Mouse (Mus musculus) myocyte (in vitro differentiated cells): ENCODE results near the gene Ddr2. TPM values are rescaled to one million over a fixed set of nuclear protein-coding genes. Genes with fewer than 3 reads are reported as not detected.

Experiments
- H3K27me3 ChIP-seq: one replicate; pipeline ENCODE4 v1.6.1; 2011; ENCODE audit not compliant: control insufficient read depth, insufficient read depth, insufficient read length
- H3K36me3 ChIP-seq: one replicate; pipeline ENCODE4 v1.6.1; 2011; ENCODE audit not compliant: control insufficient read depth, insufficient read depth
- H3K4me2 ChIP-seq: one replicate; pipeline ENCODE4 v1.6.1; 2011; ENCODE audit warnings: low read depth, control low read depth
- H3K4me3 ChIP-seq: one replicate; pipeline ENCODE4 v1.5.1; 2011; ENCODE audit warnings: mild to moderate bottlenecking, control low read depth, moderate library complexity
- H3K79me2 ChIP-seq: one replicate; pipeline ENCODE4 v1.6.1; 2011; ENCODE audit not compliant: control insufficient read depth, insufficient read depth
- H3ac ChIP-seq: one replicate; pipeline ENCODE4 v1.6.1; 2011; ENCODE audit not compliant: control insufficient read depth, insufficient read length
- CEBPB ChIP-seq: IDR thresholded peaks from 2 replicates; pipeline ENCODE4 v1.6.1; 2011; ENCODE audit warnings: mild to moderate bottlenecking, moderate library complexity; ENCODE audit not compliant: poor library complexity, insufficient read depth, severe bottlenecking
- E2F4 ChIP-seq: IDR thresholded peaks from one replicate; pipeline ENCODE4 v1.6.1; 2011; ENCODE audit warnings: mild to moderate bottlenecking, control low read depth, moderate library complexity; ENCODE audit not compliant: insufficient read depth
- MAX ChIP-seq: IDR thresholded peaks from one replicate; pipeline ENCODE4 v1.6.1; 2011; ENCODE audit warnings: low read depth, mild to moderate bottlenecking, control low read depth
- MYOD1 ChIP-seq, 3 experiments: IDR thresholded peaks; one replicate each; pipeline ENCODE4 v1.6.1; 2011; ENCODE audit warnings: control low read depth in 2 of 3, low read depth in 2 of 3, mild to moderate bottlenecking in 2 of 3, moderate library complexity in 1 of 3; ENCODE audit not compliant: insufficient read length in 2 of 3, control insufficient read depth in 1 of 3
- MYOG ChIP-seq, 3 experiments: IDR thresholded peaks; one replicate each; pipeline ENCODE4 v1.6.1; 2011; ENCODE audit warnings: control low read depth in 2 of 3, low read depth in 2 of 3, mild to moderate bottlenecking in 2 of 3; ENCODE audit not compliant: insufficient read length in 2 of 3, control insufficient read depth in 1 of 3, insufficient read depth in 1 of 3
- POLR2A ChIP-seq: IDR thresholded peaks from one replicate; pipeline ENCODE4 v1.6.1; 2011; ENCODE audit warnings: low read depth, mild to moderate bottlenecking, control low read depth, moderate library complexity; ENCODE audit not compliant: insufficient read length
- POLR2AphosphoS2 ChIP-seq: IDR thresholded peaks from one replicate; pipeline ENCODE4 v1.6.1; 2011; ENCODE audit warnings: low read depth, control low read depth; ENCODE audit not compliant: insufficient read length
- REST ChIP-seq: IDR thresholded peaks from one replicate; pipeline ENCODE4 v1.6.1; 2011; ENCODE audit warnings: mild to moderate bottlenecking, control low read depth, moderate library complexity; ENCODE audit not compliant: insufficient read depth, insufficient read length
- SRF ChIP-seq: IDR thresholded peaks from one replicate; pipeline ENCODE4 v1.6.1; 2011; ENCODE audit warnings: low read depth; ENCODE audit not compliant: control insufficient read depth, insufficient read length
- TCF12 ChIP-seq: IDR thresholded peaks from one replicate; pipeline ENCODE4 v1.6.1; 2011; ENCODE audit warnings: mild to moderate bottlenecking, control low read depth; ENCODE audit not compliant: poor library complexity, insufficient read depth, severe bottlenecking
- TCF3 ChIP-seq: IDR thresholded peaks from one replicate; pipeline ENCODE4 v1.6.1; 2011; ENCODE audit warnings: low read depth, control low read depth; ENCODE audit not compliant: insufficient read length
- USF1 ChIP-seq: IDR thresholded peaks from one replicate; pipeline ENCODE4 v1.6.1; 2011; ENCODE audit warnings: low read depth, mild to moderate bottlenecking, control low read depth, moderate library complexity
- polyA plus RNA-seq: library from polyadenylated mRNA; unstranded; fragments of >200 nt; fragmentation: generic; extraction: Trizol; gene quantifications from one replicate; pipeline ENCODE4 v1.2.1, GENCODE M21; 2012; ENCODE audit warnings: missing spikeins

Gene Ddr2
- polyA plus RNA-seq, 1 experiment, result 33.8 TPM

DNA sequence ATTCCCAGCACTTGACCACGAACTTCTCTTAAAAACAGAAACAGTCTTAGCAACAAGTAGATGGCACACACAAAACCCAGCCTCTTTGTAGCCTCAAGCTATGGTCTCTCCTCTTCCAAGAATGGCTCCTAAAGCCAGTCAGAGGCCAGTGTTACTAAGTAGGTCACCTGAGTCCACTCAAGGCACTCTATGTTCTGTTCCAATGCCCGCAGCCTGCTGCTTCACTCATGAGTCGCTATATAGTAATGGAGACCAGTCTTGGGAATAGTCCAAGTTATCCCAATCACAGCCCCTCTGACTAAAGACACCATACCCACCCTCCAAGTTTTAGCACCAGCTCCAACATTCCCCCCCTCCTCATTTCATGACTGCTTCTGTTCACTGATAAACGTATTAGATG lies 35.0 kb upstream of the Ddr2 start:
- H3K36me3 ChIP-seq, result peaks cover 28% of the 10 kb centered on the region
- no peaks in the 10 kb centered on the region for H3K79me2 ChIP-seq
- H3ac ChIP-seq, result no peak overlapping the region
- H3K4me3 ChIP-seq, result no peak overlapping the region
- H3K4me2 ChIP-seq, result no peak overlapping the region
- TF ChIP-seq TCF3 (no peak), CEBPB (no peak), REST (no peak), E2F4 (no peak), MYOG (IDR thresholded peaks at IDR 0.05; ENCODE audit: control insufficient read depth in 1 of 3, insufficient read depth in 1 of 3, insufficient read length in 2 of 3, low read depth in 2 of 3) (no peak), SRF (no peak), MYOD1 (IDR thresholded peaks at IDR 0.05; ENCODE audit: control insufficient read depth in 1 of 3, insufficient read length in 2 of 3, low read depth in 2 of 3) (no peak), TCF12 (no peak), USF1 (no peak), POLR2A (no peak), POLR2AphosphoS2 (no peak)
- no peaks in the 10 kb centered on the region for H3K27me3 ChIP-seq

DNA sequence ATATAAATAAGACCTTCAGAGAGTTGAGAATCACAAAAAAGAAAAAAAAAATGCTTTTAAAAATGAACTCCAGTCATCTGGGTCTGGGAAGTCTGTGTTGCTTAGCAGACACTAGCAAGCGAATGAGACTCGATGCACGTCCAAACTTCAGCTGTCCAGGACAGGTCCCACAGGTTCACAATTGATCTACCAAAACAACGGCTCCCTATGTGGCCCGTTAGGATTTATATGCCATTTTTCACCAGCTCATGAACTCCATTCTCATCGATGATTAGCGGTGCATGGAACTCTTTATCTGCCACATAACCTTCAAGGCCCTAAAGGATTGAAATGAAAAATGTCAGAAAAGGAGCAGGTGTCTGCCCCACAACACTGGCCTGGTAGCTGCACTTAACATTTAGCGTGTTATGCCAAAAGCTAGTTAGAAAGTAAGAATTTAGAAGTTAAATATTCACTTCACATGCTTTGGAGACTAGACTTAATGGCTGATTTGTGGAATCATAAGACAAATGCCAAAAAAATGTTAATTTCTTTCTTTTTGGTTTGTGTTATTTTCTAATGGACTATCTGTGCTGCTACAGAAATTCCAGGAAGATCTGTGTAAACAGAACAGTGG lies 31.8 kb upstream of the Ddr2 start:
- peaks cover 13% of the 10 kb centered on the region for H3K36me3 ChIP-seq
- H3ac ChIP-seq, result no peak overlapping the region
- H3K27me3 ChIP-seq, result no peaks in the 10 kb centered on the region
- H3K79me2 ChIP-seq, result no peaks in the 10 kb centered on the region
- no peak overlapping the region for H3K4me2 ChIP-seq
- TF ChIP-seq SRF (no peak), POLR2A (no peak), TCF12 (no peak), CEBPB (no peak), MYOG (IDR thresholded peaks at IDR 0.05; ENCODE audit: control insufficient read depth in 1 of 3, insufficient read depth in 1 of 3, insufficient read length in 2 of 3, low read depth in 2 of 3) (no peak), E2F4 (no peak), REST (no peak), POLR2AphosphoS2 (no peak), TCF3 (no peak), MAX (no peak), MYOD1 (IDR thresholded peaks at IDR 0.05; ENCODE audit: control insufficient read depth in 1 of 3, insufficient read length in 2 of 3, low read depth in 2 of 3) (no peak), USF1 (no peak)
- no peak overlapping the region for H3K4me3 ChIP-seq

DNA sequence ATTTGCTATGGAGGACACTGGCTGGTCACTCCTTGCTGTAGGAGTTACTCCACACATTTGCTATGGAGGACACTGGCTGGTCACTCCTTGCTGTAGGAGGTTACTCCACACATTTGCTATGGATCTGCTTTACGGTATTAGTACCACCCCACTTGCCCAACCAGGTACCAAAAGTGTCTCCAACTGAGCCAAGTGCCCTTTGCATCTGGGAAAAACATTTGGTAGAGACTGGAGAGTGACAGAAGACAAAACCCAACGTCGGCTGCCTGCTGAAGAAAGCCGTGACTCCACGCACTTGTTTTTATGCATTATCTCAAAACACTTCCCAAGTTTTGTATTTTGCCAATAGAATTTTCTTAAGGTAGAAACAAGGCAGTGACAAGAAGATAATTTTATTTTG lies 31.1 kb upstream of the Ddr2 start:
- no peak overlapping the region for H3ac ChIP-seq
- no peak overlapping the region for H3K4me2 ChIP-seq
- peaks cover 13% of the 10 kb centered on the region for H3K36me3 ChIP-seq
- TF ChIP-seq MYOD1 (IDR thresholded peaks at IDR 0.05; ENCODE audit: control insufficient read depth in 1 of 3, insufficient read length in 2 of 3, low read depth in 2 of 3) (no peak), POLR2AphosphoS2 (no peak)
- H3K4me3 ChIP-seq, result no peak overlapping the region
- H3K27me3 ChIP-seq, result no peaks in the 10 kb centered on the region
- no peaks in the 10 kb centered on the region for H3K79me2 ChIP-seq

DNA sequence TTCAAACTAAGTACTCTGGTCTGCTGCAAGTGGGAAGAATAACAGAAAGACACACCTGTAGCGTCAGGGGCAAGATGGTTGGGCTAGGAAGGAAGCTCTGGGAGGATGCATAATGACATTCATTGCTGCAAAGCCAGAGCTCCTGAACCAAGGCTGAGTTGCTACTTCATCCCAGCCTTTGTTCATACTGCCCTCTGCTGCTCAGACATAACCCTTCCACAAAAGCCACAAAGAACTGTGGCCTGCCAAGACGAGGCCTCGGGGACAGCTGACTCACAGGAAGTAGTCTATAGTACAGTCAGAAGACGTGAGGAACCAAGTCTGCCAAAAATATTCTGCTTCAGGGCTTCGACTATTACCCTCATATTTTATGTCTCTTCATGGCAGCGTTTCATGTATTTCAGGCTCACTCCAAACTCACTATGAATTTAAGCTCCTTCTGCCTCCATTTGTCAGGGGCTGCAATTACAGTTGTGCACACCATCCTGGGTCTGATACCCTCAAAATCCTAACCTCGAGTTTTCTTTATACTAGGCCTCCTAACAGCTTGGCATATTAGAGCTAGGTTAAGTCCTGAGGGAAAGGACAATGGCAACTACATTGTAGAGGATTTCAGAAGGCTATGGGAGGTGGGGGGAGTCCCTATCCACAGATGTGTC lies 25.9 kb upstream of the Ddr2 start:
- TF ChIP-seq POLR2A (no peak), USF1 (no peak), TCF12 (no peak), SRF (no peak), MAX (no peak), MYOG (IDR thresholded peaks at IDR 0.05; ENCODE audit: control insufficient read depth in 1 of 3, insufficient read depth in 1 of 3, insufficient read length in 2 of 3, low read depth in 2 of 3) (no peak), E2F4 (no peak), TCF3 (no peak), REST (no peak), MYOD1 (IDR thresholded peaks at IDR 0.05; ENCODE audit: control insufficient read depth in 1 of 3, insufficient read length in 2 of 3, low read depth in 2 of 3) (no peak)
- Histone ChIP-seq H3K79me2 (no peaks in the 10 kb centered on the region), H3ac (no peak overlapping the region), H3K4me3 (no peak overlapping the region), H3K27me3 (no peaks in the 10 kb centered on the region), H3K4me2 (peak overlapping the region; percentile 49), H3K36me3 (no peaks in the 10 kb centered on the region)

DNA sequence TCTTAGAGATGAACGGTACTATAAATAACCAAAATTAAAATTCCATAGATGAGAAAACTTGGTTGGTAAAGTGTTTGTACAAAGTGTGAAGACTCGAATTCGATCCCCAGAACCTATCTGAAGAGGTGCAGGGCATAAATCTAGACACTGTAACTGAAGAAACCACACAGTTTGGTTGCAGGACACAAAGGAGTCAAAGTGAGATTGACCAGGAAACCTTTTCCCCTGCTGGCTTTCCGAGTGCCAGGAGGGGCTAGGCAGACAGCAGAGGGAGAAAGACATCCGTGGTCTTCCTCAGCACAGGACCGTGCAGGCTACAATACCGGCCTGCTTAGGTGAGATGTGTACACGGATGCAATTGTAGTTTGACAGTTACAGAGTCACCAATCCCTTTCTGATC lies 23.7 kb upstream of the Ddr2 start:
- Histone ChIP-seq H3K4me3 (no peak overlapping the region), H3K36me3 (no peaks in the 10 kb centered on the region), H3K79me2 (no peaks in the 10 kb centered on the region), H3K27me3 (no peaks in the 10 kb centered on the region), H3K4me2 (no peak overlapping the region), H3ac (no peak overlapping the region)
- no peak for TF ChIP-seq TCF3
- no peak for TF ChIP-seq USF1
- no peak for TF ChIP-seq TCF12
- TF ChIP-seq POLR2AphosphoS2, result no peak
- TF ChIP-seq MYOG (IDR thresholded peaks at IDR 0.05; ENCODE audit: control insufficient read depth in 1 of 3, insufficient read depth in 1 of 3, insufficient read length in 2 of 3, low read depth in 2 of 3), result no peak
